Mouse (Mus musculus) heart, adult 8-10 months (tissue): ENCODE data around the gene Gm20431. TPM values are rescaled to one million over a fixed set of nuclear protein-coding genes. Genes with fewer than 3 reads are reported as not detected.
A peak's percentile ranks its signal among the peaks of the same experiment; 100 is the strongest.

Experiments used
- DNase-seq: peaks from one replicate; pipeline ENCODE4 v3.0.0; 2022; ENCODE audit warnings: low spot score
- total RNA-seq, 4 experiments: library from RNA; stranded (reverse); gene quantifications; 2 replicates each; pipeline ENCODE4 v1.2.4; 2022

Gene Gm20431
- total RNA-seq, result 10 to 100 TPM; 15.3 to 19.4 (median 18.2) TPM

GRCm38 (mm10) chr2:167661270-167662203 is at the start of gene Gm20431:
Gene Gm20431, minus strand, starts transcription at chr2:167661496.
- DNase-seq, result peak; percentile 90

GRCm38 (mm10) chr2:167710574-167710973 is 49.3 kb upstream of the Gm20431 start:
- no peak for DNase-seq

GRCm38 (mm10) chr2:167709969-167710368 is 48.7 kb upstream of the Gm20431 start:
- DNase-seq, result no peak

- no peak for DNase-seq
Observed at GRCm38 (mm10) chr2:167708373-167708772, 47.1 kb upstream of the Gm20431 start.

GRCm38 (mm10) chr2:167706183-167706939 is 45.1 kb upstream of the Gm20431 start:
- no peak for DNase-seq

- no peak for DNase-seq
Observed at GRCm38 (mm10) chr2:167704409-167704808, 43.1 kb upstream of the Gm20431 start.

GRCm38 (mm10) chr2:167702126-167702525 is 40.8 kb upstream of the Gm20431 start:
- DNase-seq, result no peak

- no peak for DNase-seq
Observed at GRCm38 (mm10) chr2:167701472-167701871, 40.2 kb upstream of the Gm20431 start.

GRCm38 (mm10) chr2:167700018-167700417 is 38.7 kb upstream of the Gm20431 start:
- no peak for DNase-seq

- DNase-seq, result peak; percentile 83
Observed at GRCm38 (mm10) chr2:167697902-167698301, 36.6 kb upstream of the Gm20431 start.

- DNase-seq, result no peak
Observed at GRCm38 (mm10) chr2:167696143-167696542, 34.8 kb upstream of the Gm20431 start.

- DNase-seq, result no peak
Observed at GRCm38 (mm10) chr2:167695491-167695890, 34.2 kb upstream of the Gm20431 start.

GRCm38 (mm10) chr2:167694963-167695362 is 33.7 kb upstream of the Gm20431 start:
- DNase-seq, result no peak

GRCm38 (mm10) chr2:167694244-167694643 is 32.9 kb upstream of the Gm20431 start:
- DNase-seq, result no peak

GRCm38 (mm10) chr2:167693540-167693939 is 32.2 kb upstream of the Gm20431 start:
- no peak for DNase-seq

GRCm38 (mm10) chr2:167692831-167693230 is 31.5 kb upstream of the Gm20431 start:
- no peak for DNase-seq

- no peak for DNase-seq
Observed at GRCm38 (mm10) chr2:167691871-167692661, 30.8 kb upstream of the Gm20431 start.

GRCm38 (mm10) chr2:167691410-167691809 is 30.1 kb upstream of the Gm20431 start:
- no peak for DNase-seq

- no peak for DNase-seq
Observed at GRCm38 (mm10) chr2:167690962-167691311, 29.6 kb upstream of the Gm20431 start.

GRCm38 (mm10) chr2:167690219-167690961 is 29.1 kb upstream of the Gm20431 start:
- DNase-seq, result no peak
